Mouse (Mus musculus) bone marrow macrophage, adult 2 months (primary cell): ENCODE data around the gene Hspg2.

Source experiments
- CTCF ChIP-seq: IDR thresholded peaks from 2 replicates; pipeline ENCODE4 v1.5.1; 2012; ENCODE audit warnings: low read depth, mild to moderate bottlenecking, low read length, moderate library complexity
- POLR2A ChIP-seq: IDR thresholded peaks from 2 replicates; pipeline ENCODE4 v1.6.1; 2012; ENCODE audit warnings: mild to moderate bottlenecking, low read depth, low read length, borderline replicate concordance

- TF ChIP-seq CTCF (no peak), POLR2A (no peak)
Measured at GRCm38 (mm10) chr4:137502801-137503200, 34.2 kb downstream of the Hspg2 start.
